Mouse (Mus musculus): Measurements from ENCODE around the gene Lrrc66.

- TF ChIP-seq CTCF (IDR thresholded peaks at IDR 0.05; ENCODE audit: low read depth, low read length) (no peak), POLR2A (IDR thresholded peaks at IDR 0.05; ENCODE audit: extremely low read depth, insufficient read depth, low read length) (no peak)
Observed at GRCm38 (mm10) chr5:73586597-73586996, 45.7 kb downstream of the Lrrc66 start.
